Mouse (Mus musculus) G1E (cell line): ENCODE data around the gene Dis3.

Experiments
- CTCF ChIP-seq: IDR thresholded peaks from 2 replicates; pipeline ENCODE4 v1.5.1; 2012; ENCODE audit warnings: low read depth, low read length, inconsistent platforms, mixed read lengths
- GATA1 ChIP-seq: IDR thresholded peaks from 2 replicates; pipeline ENCODE4 v1.6.1; 2012; ENCODE audit warnings: borderline replicate concordance, low read length, inconsistent platforms, mixed read lengths
- TAL1 ChIP-seq: conservative IDR thresholded peaks from 2 replicates; pipeline ENCODE4 v1.6.1; 2012; ENCODE audit warnings: low read depth, low read length, inconsistent platforms, mixed read lengths

DNA sequence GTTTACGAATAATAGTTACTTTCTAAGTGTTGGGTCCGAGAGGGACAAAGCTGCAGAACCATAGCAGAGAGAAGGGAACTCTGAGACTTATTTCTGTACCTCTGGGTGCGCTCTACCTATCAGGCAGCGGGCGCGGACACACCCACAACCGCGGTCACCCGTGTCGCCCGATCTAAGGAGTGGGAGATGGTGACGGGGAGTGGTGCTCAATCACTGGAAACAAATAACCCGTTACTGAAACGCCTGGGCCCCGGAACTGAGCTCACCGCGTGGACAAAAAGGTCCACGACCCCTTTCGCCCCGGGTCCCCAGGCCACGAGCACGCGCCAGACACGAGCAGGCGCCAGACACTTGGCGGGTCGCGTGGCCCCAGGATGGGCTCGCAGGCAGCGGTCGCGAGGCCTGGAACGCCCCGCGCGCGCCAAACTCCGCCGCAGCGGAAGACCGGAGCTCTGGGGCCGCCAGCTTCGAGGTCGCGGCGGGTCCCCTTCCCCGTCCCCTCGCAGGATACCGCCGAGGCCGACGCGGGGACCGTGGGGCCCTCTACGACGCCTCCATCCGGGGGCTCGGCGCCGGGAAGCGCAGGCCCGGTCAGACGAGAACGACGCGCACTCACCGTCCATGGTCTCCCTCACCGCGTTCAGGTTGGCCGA, 54.1 kb downstream of the Dis3 start:
- no peak for TF ChIP-seq CTCF
- no peak for TF ChIP-seq TAL1
- TF ChIP-seq GATA1: no peak
